Mouse (Mus musculus) kidney, adult 8-10 months (tissue): Measurements from ENCODE around the gene P2ry2.

Source experiments
- DNase-seq, 2 experiments: peaks; one replicate each; pipeline ENCODE4 v3.0.0; 2022

P2ry2 gene

GRCm38 (mm10) chr7:100979175-100979574, 33.5 kb downstream of the P2ry2 start:
- peak; percentile 22 to 25 for DNase-seq

DNA sequence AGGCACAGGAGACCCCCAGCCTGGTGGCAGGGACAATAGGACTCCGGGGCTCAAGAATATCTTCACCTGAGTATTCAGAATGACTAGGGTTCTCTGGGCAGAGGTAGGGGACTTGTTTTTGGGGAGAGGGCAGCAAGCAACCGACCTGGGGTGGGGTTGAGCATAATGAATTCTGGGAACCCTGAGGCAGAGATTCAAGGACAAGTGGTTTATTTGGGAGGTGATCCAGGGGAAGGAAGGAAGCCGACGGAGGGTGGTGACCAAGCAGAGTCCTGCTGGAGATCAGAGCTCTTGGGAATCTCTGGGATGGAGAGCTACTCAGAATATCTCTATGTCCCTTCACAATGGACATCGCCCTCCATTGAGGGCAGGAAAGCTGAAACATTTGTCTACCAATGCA, 34.5 kb downstream of the P2ry2 start:
- no peak for DNase-seq

- no peak for DNase-seq
These were observed 38.3 kb downstream of the P2ry2 start, which contains the start of gene P2ry6 for GRCm38 (mm10) chr7:100974135-100974903. Gene P2ry6 (minus strand): TSS chr7:100974649.

GRCm38 (mm10) chr7:100972875-100973274, 39.8 kb downstream of the P2ry2 start:
- DNase-seq, result no peak

- no peak for DNase-seq
These were observed 43.6 kb downstream of the P2ry2 start for GRCm38 (mm10) chr7:100968874-100969659.

GRCm38 (mm10) chr7:100968376-100968775, 44.3 kb downstream of the P2ry2 start:
- no peak for DNase-seq

GRCm38 (mm10) chr7:100967850-100968249, 44.8 kb downstream of the P2ry2 start:
- DNase-seq, result no peak

DNA sequence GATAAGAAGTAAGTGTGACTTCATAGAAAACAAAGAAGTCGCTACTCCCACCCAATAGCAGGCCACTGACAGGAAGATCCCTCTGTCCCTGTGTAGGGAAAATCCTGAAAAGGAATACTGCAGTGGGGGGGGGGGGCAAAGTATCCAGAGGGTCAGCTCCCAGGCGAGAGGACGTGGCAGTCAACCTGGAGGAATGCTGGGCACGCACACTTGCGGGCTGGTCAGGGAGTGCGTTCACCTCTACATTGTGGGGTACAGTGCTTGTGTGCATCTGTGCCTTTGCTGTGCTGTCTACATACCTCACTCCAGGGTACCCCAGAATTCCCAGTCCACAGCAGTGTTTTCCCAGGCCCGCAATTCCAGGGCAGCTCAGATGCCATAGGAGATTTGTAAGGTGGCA, 46.7 kb downstream of the P2ry2 start:
- no peak for DNase-seq

DNA sequence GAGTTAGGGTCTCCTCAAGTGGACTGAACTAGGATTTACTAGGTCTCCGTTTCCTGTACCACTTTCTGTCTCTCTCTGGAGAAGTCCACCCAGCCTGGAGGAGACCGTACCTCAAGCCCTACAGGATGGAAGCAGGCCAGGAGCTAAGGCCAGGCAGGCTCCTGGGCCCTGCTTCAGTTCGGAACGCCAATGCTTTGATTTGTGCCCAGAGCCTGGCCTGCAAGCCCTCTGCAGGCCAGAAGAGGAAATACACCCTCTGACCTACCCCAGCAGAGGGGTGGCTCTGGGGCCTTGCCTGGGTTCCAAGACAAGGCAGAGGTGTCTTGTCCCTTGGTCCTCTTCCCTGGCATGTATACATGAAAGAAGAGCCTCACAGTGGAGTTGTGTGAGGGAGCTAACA, 47.6 kb downstream of the P2ry2 start:
- DNase-seq, result no peak

DNA sequence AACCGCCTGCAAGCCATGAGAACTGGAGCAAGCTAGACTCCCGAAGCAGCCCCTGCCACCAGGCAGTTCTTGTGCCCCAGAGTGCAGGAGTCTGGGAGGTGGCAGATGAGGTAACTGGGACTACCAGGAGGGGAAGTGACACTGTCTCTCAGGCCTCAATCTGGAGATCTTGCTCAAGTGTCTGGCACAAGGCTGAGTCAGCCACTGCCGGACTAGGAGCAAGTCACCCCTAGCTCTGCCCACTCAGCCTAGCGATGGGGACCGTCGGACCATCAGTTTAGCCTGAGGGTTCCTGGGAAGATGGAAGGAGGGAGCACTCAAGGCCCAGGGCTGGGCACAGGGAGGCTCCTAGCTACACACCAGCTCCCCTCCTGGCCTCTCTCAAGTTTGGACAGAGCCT, 48.4 kb downstream of the P2ry2 start:
- no peak for DNase-seq

DNA sequence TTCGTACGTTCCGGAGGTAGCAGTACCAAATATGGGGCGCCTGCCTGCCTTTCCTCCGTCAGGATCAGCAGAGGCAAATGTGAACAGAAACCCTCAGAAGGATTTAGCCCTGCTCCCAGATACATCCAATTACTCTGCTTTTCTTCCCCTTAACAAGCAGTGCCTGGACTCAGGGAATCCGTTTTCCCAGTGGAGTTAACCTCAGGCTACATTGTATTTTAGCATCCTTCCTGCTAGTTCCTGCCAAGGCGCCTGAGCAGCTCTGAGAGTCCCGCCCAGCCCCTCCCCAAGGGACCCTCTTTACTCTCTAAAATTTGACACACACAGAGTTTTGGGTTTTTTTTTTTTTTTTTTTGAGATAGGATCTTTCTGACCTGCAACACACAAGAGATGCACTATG, 49.3 kb downstream of the P2ry2 start:
- DNase-seq, result no peak

DNA sequence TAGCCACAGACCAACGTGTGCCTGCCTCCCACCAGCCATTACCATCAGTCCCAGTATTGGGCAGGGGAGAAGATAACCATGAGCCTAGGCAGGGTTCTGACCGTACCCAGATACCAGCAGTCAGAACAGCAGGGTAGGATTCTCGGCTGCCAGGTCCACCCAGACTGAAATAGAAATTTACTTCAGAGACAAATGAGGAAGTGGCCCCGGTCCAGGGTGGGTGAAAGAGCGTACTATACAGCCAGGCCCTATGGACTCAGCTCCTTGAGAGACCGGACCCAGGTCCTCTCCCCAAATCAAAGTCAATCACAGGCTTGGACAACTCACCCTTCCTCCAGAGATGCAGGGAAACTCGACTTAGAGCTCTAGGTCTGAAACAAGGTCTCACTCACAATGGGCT, 51.5 kb downstream of the P2ry2 start:
- no peak for DNase-seq

DNA sequence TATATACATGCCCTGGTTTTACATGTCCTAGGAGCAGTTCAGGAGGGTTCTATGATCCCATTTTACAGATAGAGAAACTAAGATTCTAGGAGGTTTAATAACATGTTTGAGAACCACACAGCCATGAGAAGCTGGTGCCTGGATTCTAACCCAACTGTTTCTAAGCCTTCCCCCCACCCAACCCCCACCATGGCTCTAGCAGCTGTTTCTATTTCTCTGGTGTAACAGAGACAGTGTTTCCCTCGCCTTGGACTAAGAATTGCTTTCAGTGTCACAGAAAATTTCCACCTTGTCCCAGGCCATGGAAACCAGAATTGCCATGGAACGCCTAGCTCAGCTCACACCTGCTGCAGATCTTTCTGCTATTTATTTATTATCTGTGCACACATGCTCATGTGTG, 52.2 kb downstream of the P2ry2 start:
- DNase-seq, result no peak

GRCm38 (mm10) chr7:100958426-100958825, 54.2 kb downstream of the P2ry2 start:
- no peak for DNase-seq

- DNase-seq, result no peak
These were observed 60.0 kb downstream of the P2ry2 start for GRCm38 (mm10) chr7:100952686-100953085.

DNA sequence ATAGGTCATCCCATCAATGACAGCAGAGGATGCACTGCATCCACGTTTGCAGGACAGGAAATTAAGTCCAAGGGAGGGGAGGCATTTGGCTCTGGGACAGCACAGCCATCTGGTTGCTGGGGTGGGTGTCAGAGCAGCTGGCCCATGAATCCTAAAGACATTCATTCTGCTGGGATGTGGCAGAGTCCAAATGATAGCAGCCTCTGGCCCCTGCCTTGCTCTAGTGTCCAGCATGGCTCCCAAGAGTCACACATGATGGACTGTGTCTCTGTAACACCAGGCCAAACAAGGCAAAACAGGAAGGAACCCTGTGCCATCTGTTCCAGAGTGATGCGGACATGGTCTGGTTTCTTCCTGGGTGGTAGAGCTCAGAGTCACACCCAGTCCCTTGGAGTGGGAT, 60.8 kb downstream of the P2ry2 start:
- no peak for DNase-seq

DNA sequence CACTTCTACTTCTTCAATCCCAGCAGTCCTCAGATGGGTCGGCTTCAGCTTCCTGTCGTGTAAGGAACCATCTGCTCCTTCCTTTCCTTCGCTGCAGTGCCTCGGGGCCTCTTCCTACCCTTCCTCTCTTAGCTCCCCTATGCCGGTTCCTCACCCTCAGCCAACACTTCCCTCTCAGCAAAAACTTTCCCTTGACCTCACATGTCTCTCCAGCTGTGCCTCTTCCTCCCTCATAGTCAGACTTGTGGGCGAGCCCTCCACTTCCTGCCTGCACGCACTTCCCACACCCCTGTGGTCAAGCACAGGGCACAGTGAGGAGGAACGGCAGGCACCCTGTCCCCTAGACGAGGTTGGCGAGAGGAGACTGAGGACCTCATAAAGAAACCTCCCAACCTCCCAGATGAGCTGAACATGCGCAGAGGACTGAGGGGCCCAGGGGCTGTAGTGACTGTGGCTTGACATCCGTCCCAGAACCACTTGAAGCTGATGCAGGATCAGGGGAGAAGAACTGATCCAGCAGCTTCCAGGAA, 62.1 kb downstream of the P2ry2 start:
- DNase-seq, result no peak

GRCm38 (mm10) chr7:100950031-100950430, 62.6 kb downstream of the P2ry2 start:
- no peak for DNase-seq
